Mouse (Mus musculus): ENCODE data around the gene Wnt2b. TPM values are rescaled to one million over a fixed set of nuclear protein-coding genes. Genes with fewer than 3 reads are reported as not detected.

Wnt2b gene
- total and polyA plus RNA-seq, 3 experiments: 0.16 TPM; not detected in 2

DNA sequence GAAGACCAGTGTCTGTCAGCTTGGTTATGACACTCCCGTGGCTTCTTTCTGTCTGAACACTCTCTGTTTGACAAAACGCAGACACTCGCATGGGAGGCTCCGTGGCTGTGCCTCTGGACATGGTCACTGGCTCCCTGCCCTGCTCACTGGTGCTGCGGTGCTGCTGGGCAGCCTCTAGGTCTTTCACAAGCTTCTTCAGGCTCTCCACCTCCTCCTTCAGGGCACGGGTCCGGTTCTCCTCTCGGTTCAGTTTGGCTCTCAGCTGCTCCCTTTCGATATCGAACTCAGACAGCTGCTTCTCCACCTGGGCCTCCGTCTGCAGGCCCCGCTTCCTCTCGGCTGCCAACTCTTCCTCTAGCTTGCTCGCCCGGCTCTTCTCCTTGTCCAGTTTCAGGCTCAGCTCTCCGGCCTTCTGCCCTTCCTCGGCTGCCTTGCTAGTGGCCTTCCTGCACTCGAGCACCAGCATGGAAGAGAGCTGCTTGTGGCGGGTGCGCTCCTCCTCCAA lies 43.9 kb upstream of the Wnt2b start:
- no peak overlapping the region for H3K27ac ChIP-seq (ENCODE audit: insufficient read depth, low read depth)
- dilution Hi-C loops (cut with MboI; ENCODE audit: extremely low pct_ligation_motif_present, extremely low pct_unique_long_range_greater_than_20kb, low sequenced_read_pairs) (no loop called here), in situ Hi-C loops (cut with MboI; ENCODE audit: low pct_ligation_motif_present, low pct_unique_long_range_greater_than_20kb, low sequenced_read_pairs) (no loop called here)
- H3K79me2 ChIP-seq (replicated peaks; ENCODE audit: control insufficient read depth, extremely low read depth, insufficient read depth, poor library complexity, severe bottlenecking): no peaks in the 10 kb centered on the region
- no peaks in the 10 kb centered on the region for H3K36me3 ChIP-seq (replicated peaks in 1 of 2; ENCODE audit: control insufficient read depth in 1 of 2, insufficient read depth in 1 of 2, low read length in 1 of 2)
- peaks cover 0 to 7% of the 10 kb centered on the region in 2 experiments; a peak in 2 of 4 replicates for H3K4me1 ChIP-seq (ENCODE audit: control insufficient read depth in 1 of 2, insufficient read depth in 2 of 2)
- no peaks in the 10 kb centered on the region for H3K9me3 ChIP-seq (replicated peaks; ENCODE audit: low read length)
- DNase-seq (ENCODE audit: extremely low read depth): no peak
- TF ChIP-seq ZMIZ1 (IDR thresholded peaks at IDR 0.05; ENCODE audit: low read depth, low read length): no peak
- no peak for TF ChIP-seq ETS1 (conservative IDR thresholded peaks at IDR 0.05; ENCODE audit: low read depth, low read length)
- H3K9ac ChIP-seq (ENCODE audit: insufficient read depth, low read depth): no peak overlapping the region
- H3K27me3 ChIP-seq (replicated peaks): no peaks in the 10 kb centered on the region
- H3K4me3 ChIP-seq (replicated peaks in 1 of 3; ENCODE audit: low read depth in 2 of 3, low read length in 2 of 3, poor library complexity in 1 of 3): no peak overlapping the region
- no peak overlapping the region for H3K4me2 ChIP-seq (ENCODE audit: insufficient read depth, low read depth, poor library complexity, severe bottlenecking)

DNA sequence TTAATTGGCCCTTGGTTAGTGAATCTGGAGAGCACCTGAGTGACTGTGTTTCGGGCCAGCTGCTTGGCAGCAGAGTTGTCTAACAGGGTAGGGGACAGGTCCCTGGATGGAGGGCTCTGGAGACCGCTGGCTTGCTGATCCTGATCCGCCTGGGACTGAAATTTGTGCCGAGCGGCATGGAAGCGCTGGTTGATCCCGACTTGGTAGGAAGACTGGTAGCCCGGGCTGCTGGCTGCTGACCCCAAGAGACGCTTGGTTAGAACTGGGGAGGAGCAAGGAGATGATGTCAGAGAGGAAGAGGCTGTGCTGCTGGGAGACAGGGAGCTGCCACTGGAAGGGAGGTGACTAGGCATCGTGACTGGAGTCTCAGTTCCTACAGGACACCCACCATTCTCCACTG lies 43.3 kb upstream of the Wnt2b start:
- no peak overlapping the region for H3K4me3 ChIP-seq (replicated peaks in 1 of 3; ENCODE audit: low read depth in 2 of 3, low read length in 2 of 3, poor library complexity in 1 of 3)
- H3K27me3 ChIP-seq (replicated peaks): no peaks in the 10 kb centered on the region
- no peak overlapping the region for H3K27ac ChIP-seq (ENCODE audit: insufficient read depth, low read depth)
- in situ Hi-C loops (cut with MboI; ENCODE audit: low pct_ligation_motif_present, low pct_unique_long_range_greater_than_20kb, low sequenced_read_pairs): no loop called here
- H3K9ac ChIP-seq (ENCODE audit: insufficient read depth, low read depth): no peak overlapping the region
- no peaks in the 10 kb centered on the region for H3K36me3 ChIP-seq (replicated peaks in 1 of 2; ENCODE audit: control insufficient read depth in 1 of 2, insufficient read depth in 1 of 2, low read length in 1 of 2)
- TF ChIP-seq RCOR1 (conservative IDR thresholded peaks at IDR 0.05; ENCODE audit: low read depth, low read length) (no peak), TCF12 (IDR thresholded peaks at IDR 0.05; ENCODE audit: low read depth, low read length) (no peak), JUND (conservative IDR thresholded peaks at IDR 0.05; ENCODE audit: low read depth, low read length) (no peak), GABPA (IDR thresholded peaks at IDR 0.05; ENCODE audit: insufficient replicate concordance, low read depth, low read length) (no peak), BHLHE40 (IDR thresholded peaks at IDR 0.05; ENCODE audit: low read depth, low read length) (no peak), ZNF384 (IDR thresholded peaks at IDR 0.05; ENCODE audit: low read depth, low read length) (no peak), MYC (IDR thresholded peaks at IDR 0.05; ENCODE audit: low read depth, low read length) (no peak), PAX5 (IDR thresholded peaks at IDR 0.05; ENCODE audit: low read length) (no peak), EP300 (IDR thresholded peaks at IDR 0.05; ENCODE audit: low read length) (no peak), KAT2A (IDR thresholded peaks at IDR 0.05; ENCODE audit: insufficient replicate concordance, low read length) (no peak), HCFC1 (IDR thresholded peaks at IDR 0.05; ENCODE audit: low read depth, low read length) (no peak), ZMIZ1 (IDR thresholded peaks at IDR 0.05; ENCODE audit: low read depth, low read length) (no peak), CHD2 (IDR thresholded peaks at IDR 0.05; ENCODE audit: low read length) (no peak), MAX (IDR thresholded peaks at IDR 0.05; ENCODE audit: low read length) (no peak), USF1 (IDR thresholded peaks at IDR 0.05; ENCODE audit: low read depth, low read length) (no peak), JUN (IDR thresholded peaks at IDR 0.05; ENCODE audit: insufficient read depth, low read depth, low read length) (no peak), MAZ (IDR thresholded peaks at IDR 0.05; ENCODE audit: low read depth, low read length) (no peak), CTCF (conservative IDR thresholded peaks at IDR 0.05 in 1 of 2, IDR thresholded peaks at IDR 0.05 in 1 of 2; ENCODE audit: low read depth in 2 of 2, low read length in 2 of 2) (no peak), SMC3 (IDR thresholded peaks at IDR 0.05; ENCODE audit: low read depth, low read length) (no peak)
- peaks cover 0 to 7% of the 10 kb centered on the region in 2 experiments; a peak in 2 of 4 replicates for H3K4me1 ChIP-seq (ENCODE audit: control insufficient read depth in 1 of 2, insufficient read depth in 2 of 2)
- DNase-seq (ENCODE audit: extremely low read depth): no peak
- dilution Hi-C loops (cut with MboI; ENCODE audit: extremely low pct_ligation_motif_present, extremely low pct_unique_long_range_greater_than_20kb, low sequenced_read_pairs): no loop called here
- no peaks in the 10 kb centered on the region for H3K79me2 ChIP-seq (replicated peaks; ENCODE audit: control insufficient read depth, extremely low read depth, insufficient read depth, poor library complexity, severe bottlenecking)
- no peak overlapping the region for H3K4me2 ChIP-seq (ENCODE audit: insufficient read depth, low read depth, poor library complexity, severe bottlenecking)
- H3K9me3 ChIP-seq (replicated peaks; ENCODE audit: low read length): no peaks in the 10 kb centered on the region

Measured in CH12.LX (cell line).